Mouse (Mus musculus) CH12.LX (cell line): ENCODE results near the gene Pik3ca. TPM values are rescaled to one million over a fixed set of nuclear protein-coding genes. Genes with fewer than 3 reads are reported as not detected.
A peak's percentile ranks its signal among the peaks of the same experiment; 100 is the strongest.

Source experiments
- DNase-seq: peaks from one replicate; pipeline ENCODE4 v3.0.0-alpha.2; 2013; ENCODE audit errors: extremely low read depth
- H3K27ac ChIP-seq: 2 replicates; pipeline ENCODE4 v1.5.1; 2012; ENCODE audit warnings: low read depth, mild to moderate bottlenecking, control low read depth, moderate library complexity; ENCODE audit not compliant: insufficient read depth
- H3K27me3 ChIP-seq: replicated peaks from 2 replicates; pipeline ENCODE3; 2012; ENCODE audit warnings: inconsistent platforms
- H3K36me3 ChIP-seq, 2 experiments: replicated peaks in 1 of 2; 2 replicates each; pipeline versions ENCODE3 to v1.6.1; 2012; ENCODE audit warnings: inconsistent platforms in 1 of 2, low read length in 1 of 2, mild to moderate bottlenecking in 1 of 2, mixed read lengths in 1 of 2, moderate library complexity in 1 of 2; ENCODE audit not compliant: control insufficient read depth in 1 of 2, insufficient read depth in 1 of 2
- H3K4me1 ChIP-seq, 2 experiments: 2 replicates each; pipeline ENCODE4 v1.6.1; 2012; ENCODE audit warnings: inconsistent platforms in 1 of 2, moderate library complexity in 1 of 2; ENCODE audit not compliant: insufficient read depth in 2 of 2, control insufficient read depth in 1 of 2
- H3K4me2 ChIP-seq: 2 replicates; pipeline ENCODE4 v1.6.1; 2012; ENCODE audit warnings: low read depth, mild to moderate bottlenecking, control low read depth; ENCODE audit not compliant: poor library complexity, insufficient read depth, severe bottlenecking
- H3K4me3 ChIP-seq, 3 experiments: fragments of 150-350 bp in 1 of 3; sonication (generic) in 1 of 3; replicated peaks in 1 of 3; 2 replicates each; pipeline versions ENCODE3 to v1.5.1; 2011 to 2012; ENCODE audit warnings: low read depth in 2 of 3, low read length in 2 of 3, mild to moderate bottlenecking in 2 of 3, moderate library complexity in 2 of 3, control low read depth in 1 of 3, improper control_type of control experiment in 1 of 3, inconsistent platforms in 1 of 3, mixed read lengths in 1 of 3; ENCODE audit not compliant: poor library complexity in 1 of 3
- H3K79me2 ChIP-seq: replicated peaks from 2 replicates; pipeline ENCODE4 v1.6.1; 2012; ENCODE audit warnings: mild to moderate bottlenecking, moderate library complexity; ENCODE audit not compliant: control insufficient read depth, poor library complexity, insufficient read depth, severe bottlenecking; ENCODE audit errors: extremely low read depth
- H3K9ac ChIP-seq: 2 replicates; pipeline ENCODE4 v1.6.1; 2012; ENCODE audit warnings: low read depth, mild to moderate bottlenecking, control low read depth, moderate library complexity; ENCODE audit not compliant: insufficient read depth
- H3K9me3 ChIP-seq: replicated peaks from 2 replicates; pipeline ENCODE3; 2012; ENCODE audit warnings: low read length, inconsistent platforms, mixed read lengths
- BHLHE40 ChIP-seq: IDR thresholded peaks from 2 replicates; pipeline ENCODE4 v1.6.1; 2011; ENCODE audit warnings: mild to moderate bottlenecking, low read depth, low read length, improper control_type of control experiment
- CHD2 ChIP-seq: IDR thresholded peaks from 2 replicates; pipeline ENCODE4 v1.6.1; 2011; ENCODE audit warnings: low read length, improper control_type of control experiment
- HCFC1 ChIP-seq: IDR thresholded peaks from 2 replicates; pipeline ENCODE4 v1.6.1; 2012; ENCODE audit warnings: low read depth, mild to moderate bottlenecking, inconsistent platforms, low read length, improper control_type of control experiment
- IRF4 ChIP-seq: IDR thresholded peaks from 2 replicates; pipeline ENCODE4 v1.6.1; 2014; ENCODE audit warnings: low read depth, mild to moderate bottlenecking, inconsistent platforms, low read length, improper control_type of control experiment
- JUN ChIP-seq: IDR thresholded peaks from 2 replicates; pipeline ENCODE4 v1.6.1; 2011; ENCODE audit warnings: low read depth, mild to moderate bottlenecking, low read length, improper control_type of control experiment, moderate library complexity; ENCODE audit not compliant: insufficient read depth
- MEF2A ChIP-seq: IDR thresholded peaks from 2 replicates; pipeline ENCODE4 v1.6.1; 2014; ENCODE audit warnings: low read depth, mild to moderate bottlenecking, inconsistent platforms, low read length, improper control_type of control experiment, borderline replicate concordance
- MXI1 ChIP-seq: IDR thresholded peaks from 2 replicates; pipeline ENCODE4 v1.6.1; 2011; ENCODE audit warnings: mild to moderate bottlenecking, low read depth, low read length, improper control_type of control experiment
- MYC ChIP-seq: IDR thresholded peaks from 2 replicates; pipeline ENCODE4 v1.6.1; 2011; ENCODE audit warnings: low read depth, mild to moderate bottlenecking, improper control_type of control experiment, low read length
- NRF1 ChIP-seq: IDR thresholded peaks from 2 replicates; pipeline ENCODE4 v1.6.1; 2014; ENCODE audit warnings: low read depth, mild to moderate bottlenecking, inconsistent platforms, low read length, improper control_type of control experiment, moderate library complexity
- PAX5 ChIP-seq: IDR thresholded peaks from 2 replicates; pipeline ENCODE4 v1.6.1; 2012; ENCODE audit warnings: low read length, inconsistent platforms, mixed read lengths
- POLR2A ChIP-seq: IDR thresholded peaks from 2 replicates; pipeline ENCODE4 v1.6.1; 2011; ENCODE audit warnings: low read depth, mild to moderate bottlenecking, improper control_type of control experiment, low read length
- RAD21 ChIP-seq: IDR thresholded peaks from 2 replicates; pipeline ENCODE4 v1.6.1; 2011; ENCODE audit warnings: low read depth, mild to moderate bottlenecking, low read length, improper control_type of control experiment, moderate library complexity
- TCF12 ChIP-seq: IDR thresholded peaks from 2 replicates; pipeline ENCODE4 v1.6.1; 2014; ENCODE audit warnings: low read depth, mild to moderate bottlenecking, inconsistent platforms, low read length, improper control_type of control experiment
- UBTF ChIP-seq: IDR thresholded peaks from 2 replicates; pipeline ENCODE4 v1.6.1; 2012; ENCODE audit warnings: low read depth, mild to moderate bottlenecking, inconsistent platforms, low read length, improper control_type of control experiment, moderate library complexity
- ZC3H11A ChIP-seq: IDR thresholded peaks from 2 replicates; pipeline ENCODE4 v1.6.1; 2012; ENCODE audit warnings: low read depth, mild to moderate bottlenecking, inconsistent platforms, low read length, improper control_type of control experiment
- ZNF384 ChIP-seq: IDR thresholded peaks from 2 replicates; pipeline ENCODE4 v1.6.1; 2012; ENCODE audit warnings: low read depth, low read length, improper control_type of control experiment, inconsistent platforms
- dilution Hi-C: fragments of 300-500 bp; cut with MboI; formaldehyde crosslinking; loops from 2 replicates; pipeline ENCODE4 v1.14.3; 2020; ENCODE audit warnings: low sequenced_read_pairs; ENCODE audit not compliant: extremely low pct_unique_long_range_greater_than_20kb, extremely low pct_ligation_motif_present
- in situ Hi-C: fragments of 300-500 bp; cut with MboI; formaldehyde crosslinking; loops from 3 replicates; pipeline ENCODE4 v1.14.3; 2019; ENCODE audit warnings: low sequenced_read_pairs, low pct_ligation_motif_present, low pct_unique_long_range_greater_than_20kb, mixed read lengths
- polyA plus RNA-seq: library from polyadenylated mRNA; unstranded; fragments of >175 nt; gene quantifications from 2 replicates; pipeline ENCODE4 v1.2.1, GENCODE M21; 2012; ENCODE audit warnings: low read depth; ENCODE audit not compliant: insufficient read length
- total RNA-seq, 2 experiments: library from RNA; depleted of rRNA; stranded (reverse); fragments of 300-350 nt in 1 of 2; fragments of >200 nt in 1 of 2; gene quantifications; 2 replicates each; pipeline ENCODE4 v1.2.3; 2012 to 2014

Pik3ca gene
- total and polyA plus RNA-seq, 3 experiments: 19.1 to 26.5 (median 19.6) TPM

GRCm38 (mm10) chr3:32510375-32511190 lies 113.1 kb downstream of the Pik3ca start (continued):
- TF ChIP-seq ZNF384: 0 out of 2 replicates have a peak, but pooled peaks have one; percentile 2
- peak; percentile 71; the same call in 1 of the 2 replicates for TF ChIP-seq MEF2A
- TF ChIP-seq UBTF: peak; percentile 83; the same call in 1 of the 2 replicates
- no peak for TF ChIP-seq PAX5
- peak; percentile 78; the same call in 1 of the 2 replicates for TF ChIP-seq MYC
- no peak for TF ChIP-seq JUN
- TF ChIP-seq, all 38 proteins: peak for 21

GRCm38 (mm10) chr3:32511191-32511550 lies 113.7 kb downstream of the Pik3ca start:
- peaks cover 8 to 36% of the 10 kb centered on the region in 2 experiments for H3K36me3 ChIP-seq
- no peak for TF ChIP-seq HCFC1
- TF ChIP-seq NRF1: peak; percentile 68
- H3K4me2 ChIP-seq: peak overlapping the region; percentile 86
- dilution Hi-C loops: no loop called here
- peak; percentile 59 for DNase-seq
- peaks cover 22% of the 10 kb centered on the region for H3K79me2 ChIP-seq
- H3K27ac ChIP-seq: no peak overlapping the region
- peak overlapping the region; percentile 79 for H3K9ac ChIP-seq
- H3K9me3 ChIP-seq: no peaks in the 10 kb centered on the region
- no peaks in the 10 kb centered on the region for H3K27me3 ChIP-seq
- peak overlapping the region; percentile 75 to 93 (median 78) for H3K4me3 ChIP-seq
- in situ Hi-C loops: loop anchor here (25.0 kb wide), 1 partner anchor 724 kb away; no protein-coding TSS in a partner anchor
- H3K4me1 ChIP-seq: peaks cover 3 to 32% of the 10 kb centered on the region in 2 experiments

GRCm38 (mm10) chr3:32512686-32513284 lies 115.3 kb downstream of the Pik3ca start:
- H3K4me2 ChIP-seq: 0 out of 2 replicates have a peak overlapping the region, but pooled peaks have one; percentile 9
- dilution Hi-C loops: no loop called here

More at GRCm38 (mm10) chr3:32512686-32513284, 115.3 kb downstream of the Pik3ca start:
- Histone ChIP-seq H3K9me3 (no peaks in the 10 kb centered on the region), H3K4me3 (no peak overlapping the region), H3K79me2 (peaks cover 22% of the 10 kb centered on the region), H3K27ac (no peak overlapping the region), H3K9ac (no peak overlapping the region), H3K36me3 (peaks cover 17 to 52% of the 10 kb centered on the region in 2 experiments), H3K4me1 (peaks cover 3 to 32% of the 10 kb centered on the region in 2 experiments), H3K27me3 (no peaks in the 10 kb centered on the region)
- TF ChIP-seq ZC3H11A (no peak), TCF12 (no peak), MEF2A (no peak), MYC (no peak), POLR2A (no peak), ZNF384 (no peak), RAD21 (no peak), BHLHE40 (no peak), CHD2 (no peak), IRF4 (no peak), MXI1 (no peak), NRF1 (no peak)
- in situ Hi-C loops: loop anchor here (25.0 kb wide), 1 partner anchor 725 kb away; no protein-coding TSS in a partner anchor
- DNase-seq: no peak
